Comparison of ENCODE assay signal across 25 mouse cellular contexts in genomic region chr11:18889139-18889538, GRCm38 (mm10).
DNase-seq lines count a peak whose midpoint lies in the region; ATAC-seq and TF ChIP-seq lines count a peak whose summit lies in the region.
"Had no signal": no experiment of that assay in that cellular context is flagged by ENCODE, and none has a peak within 500 bp of the region (broad histone marks: within the 10 kb centered on the region; RNA-seq: fewer than 3 reads in every experiment).

No protein-coding gene starts in this region.

- no peak overlapping the region for H3K27ac ChIP-seq in liver, adult 2 months (replicated peaks; ENCODE audit: insufficient read depth, low read depth, low read length)
- H3K27ac ChIP-seq in stomach, embryonic 14.5 days (ENCODE audit: low read length), result peak overlapping the region; percentile 15; the same call in 1 of the 2 replicates
- no peak overlapping the region for H3K27ac ChIP-seq in stomach, postnatal 0 days (replicated peaks)
- H3K27ac ChIP-seq in kidney, embryonic 16.5 days (ENCODE audit: low read length), result no peak overlapping the region
- H3K27ac ChIP-seq: forebrain, embryonic 13.5 days; heart, embryonic 15.5 days; hindbrain, embryonic 12.5 days; hindbrain, postnatal 0 days; layer of hippocampus, adult 2 months; limb, embryonic 13.5 days; liver, embryonic 15.5 days; midbrain, embryonic 10.5 days had no signal

- WGBS in liver, adult 2 months, result 19% methylated on average over 5 of the region's 5 CpGs
- 7% methylated on average over 5 of the region's 5 CpGs for WGBS in stomach, embryonic 14.5 days
- 15% methylated on average over 5 of the region's 5 CpGs for WGBS in stomach, postnatal 0 days
- WGBS in kidney, embryonic 16.5 days, result 12% methylated on average over 5 of the region's 5 CpGs

- TF ChIP-seq EP300 in stomach, postnatal 0 days (optimal IDR thresholded peaks at IDR 0.05), result no peak

- H3K27me3 ChIP-seq in liver, adult 2 months (ENCODE audit: control insufficient read depth, insufficient read depth, low read length), result no peaks in the 10 kb centered on the region
- no peaks in the 10 kb centered on the region for H3K27me3 ChIP-seq in stomach, embryonic 14.5 days (ENCODE audit: control insufficient read depth, insufficient read depth, low read length)
- no peaks in the 10 kb centered on the region for H3K27me3 ChIP-seq in stomach, postnatal 0 days (ENCODE audit: control insufficient read depth, insufficient read depth, low read length)
- no peaks in the 10 kb centered on the region for H3K27me3 ChIP-seq in kidney, embryonic 16.5 days (ENCODE audit: insufficient read depth, low read length)
- H3K27me3 ChIP-seq: heart, embryonic 15.5 days; hindbrain, embryonic 12.5 days; liver, embryonic 15.5 days had no signal

- no peaks in the 10 kb centered on the region for H3K79me2 ChIP-seq in liver, adult 2 months (ENCODE audit: control insufficient read depth, insufficient read depth, low read length)

- H3K4me3 ChIP-seq in liver, adult 2 months (ENCODE audit: insufficient read depth, low read depth, low read length), result no peak overlapping the region
- H3K4me3 ChIP-seq in stomach, embryonic 14.5 days (ENCODE audit: low read depth, low read length), result no peak overlapping the region
- no peak overlapping the region for H3K4me3 ChIP-seq in stomach, postnatal 0 days (ENCODE audit: low read depth, low read length)
- no peak overlapping the region for H3K4me3 ChIP-seq in kidney, embryonic 16.5 days (ENCODE audit: low read length)
- H3K4me3 ChIP-seq: forebrain, embryonic 13.5 days; heart, embryonic 15.5 days; hindbrain, embryonic 12.5 days; layer of hippocampus, adult 2 months; limb, embryonic 13.5 days; liver, embryonic 15.5 days; midbrain, embryonic 10.5 days; myocyte had no signal

- H3K9me3 ChIP-seq in stomach, embryonic 14.5 days (ENCODE audit: control insufficient read depth, low read depth, low read length), result no peaks in the 10 kb centered on the region
- no peaks in the 10 kb centered on the region for H3K9me3 ChIP-seq in stomach, postnatal 0 days (ENCODE audit: control insufficient read depth, low read length)
- no peaks in the 10 kb centered on the region for H3K9me3 ChIP-seq in kidney, embryonic 16.5 days (ENCODE audit: low read length)
- H3K9me3 ChIP-seq: forebrain, embryonic 13.5 days; heart, embryonic 15.5 days; hindbrain, embryonic 12.5 days; limb, embryonic 13.5 days; liver, embryonic 15.5 days; midbrain, embryonic 10.5 days had no signal

- peak; percentile 61 for DNase-seq in liver, adult 2 months (ENCODE audit: extremely low read depth, low read depth, low spot score)
- no peak for DNase-seq in liver
- DNase-seq in lung, postnatal 10 days, result peak; percentile 52
- no peak for DNase-seq in lung, postnatal 4 days
- no peak for DNase-seq in stomach, postnatal 0 days (ENCODE audit: low spot score)
- DNase-seq in yolk sac, embryonic 10.5 days (ENCODE audit: low spot score), result peak; percentile 81
- DNase-seq: adrenal gland, postnatal 25 days; B cell, adult 2 months; cerebellum, adult 11-12 months; cerebellum, adult 9-11 months; gastrocnemius, postnatal 10 days; heart, postnatal 36 days; right cerebral cortex, postnatal 25 days had no signal

- no peaks in the 10 kb centered on the region for H3K36me3 ChIP-seq in liver, adult 2 months (ENCODE audit: control insufficient read depth, insufficient read depth, low read length)
- H3K36me3 ChIP-seq in stomach, embryonic 14.5 days (ENCODE audit: control insufficient read depth, insufficient read depth, low read length), result peaks cover 4% of the 10 kb centered on the region; the same call in 1 of the 2 replicates
- no peaks in the 10 kb centered on the region for H3K36me3 ChIP-seq in stomach, postnatal 0 days (ENCODE audit: control insufficient read depth, insufficient read depth, low read length)
- H3K36me3 ChIP-seq in kidney, embryonic 16.5 days (ENCODE audit: insufficient read depth, low read length), result no peaks in the 10 kb centered on the region
- H3K36me3 ChIP-seq: limb, embryonic 13.5 days; liver, embryonic 15.5 days; midbrain, embryonic 10.5 days had no signal

- peaks cover 5% of the 10 kb centered on the region for H3K4me1 ChIP-seq in liver, adult 2 months (ENCODE audit: control insufficient read depth, insufficient read depth, low read length)
- H3K4me1 ChIP-seq in stomach, embryonic 14.5 days (ENCODE audit: control insufficient read depth, insufficient read depth, low read length), result peaks cover 44% of the 10 kb centered on the region
- H3K4me1 ChIP-seq in stomach, postnatal 0 days (replicated peaks; ENCODE audit: control insufficient read depth, insufficient read depth), result no peaks in the 10 kb centered on the region
- H3K4me1 ChIP-seq in kidney, embryonic 16.5 days (ENCODE audit: insufficient read depth, low read length), result peaks cover 47% of the 10 kb centered on the region
- H3K4me1 ChIP-seq: limb, embryonic 13.5 days had no signal

- no peak for TF ChIP-seq POLR2A in liver, adult 2 months (IDR thresholded peaks at IDR 0.05; ENCODE audit: extremely low read depth, insufficient read depth, low read length)

- ATAC-seq in stomach, embryonic 14.5 days (ENCODE audit: insufficient number of reproducible peaks, insufficient read depth, low FRiP score, low read depth), result no peak
- ATAC-seq in stomach, postnatal 0 days (ENCODE audit: low FRiP score, low TSS enrichment), result no peak
- no peak for ATAC-seq in kidney, embryonic 16.5 days (ENCODE audit: low FRiP score, low TSS enrichment)
- ATAC-seq: forebrain, embryonic 13.5 days; hindbrain, postnatal 0 days; intestine, embryonic 16.5 days had no signal

- H3K9ac ChIP-seq in liver, adult 2 months (ENCODE audit: low read depth, low read length), result no peak overlapping the region
- H3K9ac ChIP-seq in stomach, embryonic 14.5 days (replicated peaks; ENCODE audit: low read depth, low read length), result no peak overlapping the region
- H3K9ac ChIP-seq in stomach, postnatal 0 days (ENCODE audit: low read length), result no peak overlapping the region
- H3K9ac ChIP-seq in kidney, embryonic 16.5 days (replicated peaks; ENCODE audit: low read length), result no peak overlapping the region
- H3K9ac ChIP-seq: forebrain, embryonic 13.5 days; heart, embryonic 15.5 days; hindbrain, embryonic 12.5 days; limb, embryonic 13.5 days; liver, embryonic 15.5 days had no signal

- no peak for TF ChIP-seq CTCF in liver, adult 2 months (IDR thresholded peaks at IDR 0.05; ENCODE audit: low read depth, low read length)
- no peak for TF ChIP-seq CTCF in stomach, postnatal 0 days (IDR thresholded peaks at IDR 0.05; ENCODE audit: low read depth)

- H3K4me2 ChIP-seq in stomach, embryonic 14.5 days (replicated peaks; ENCODE audit: low read depth, low read length), result no peak overlapping the region
- H3K4me2 ChIP-seq in stomach, postnatal 0 days (replicated peaks; ENCODE audit: low read depth), result no peak overlapping the region
- H3K4me2 ChIP-seq in kidney, embryonic 16.5 days (replicated peaks; ENCODE audit: low read depth, low read length), result no peak overlapping the region
- H3K4me2 ChIP-seq: forebrain, embryonic 13.5 days; heart, embryonic 15.5 days; hindbrain, embryonic 12.5 days; limb, embryonic 13.5 days; liver, embryonic 15.5 days had no signal

Comparison
In these comparisons a context has a peak if more than half of its experiments do, and no peak if none do; other contexts are left out.
1. DNase-seq: peak in liver, adult 2 months (single experiment), lung, postnatal 10 days (single experiment) and yolk sac, embryonic 10.5 days (single experiment); none in liver (single experiment), lung, postnatal 4 days (0 of 2) and stomach, postnatal 0 days (single experiment).